Mouse (Mus musculus): ENCODE results near the gene Tle3. TPM values are rescaled to one million over a fixed set of nuclear protein-coding genes. Genes with fewer than 3 reads are reported as not detected.

Tle3 gene
- total RNA-seq, 4 experiments from 2014 or later, result 47.8 to 62.3 (median 56.9) TPM

DNA sequence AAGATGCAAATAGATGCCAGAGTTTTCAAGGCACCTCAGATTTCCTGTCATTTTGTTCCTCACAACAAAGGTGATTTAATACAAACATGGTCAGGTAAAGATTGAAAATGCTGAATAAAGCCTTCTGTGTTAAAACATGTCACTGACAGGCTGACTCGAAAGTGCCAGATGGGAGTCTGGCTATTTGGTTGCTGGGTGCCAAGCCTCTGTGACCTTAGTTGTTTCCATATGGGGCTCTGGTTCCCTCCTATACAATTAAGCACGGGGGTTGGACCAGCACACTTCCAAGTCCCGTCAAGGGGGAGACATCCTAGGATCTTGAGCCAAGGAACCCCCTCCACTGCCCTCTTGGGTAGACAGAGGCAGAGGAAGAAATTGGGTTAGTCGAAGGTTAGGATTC is 13.2 kb upstream of the Tle3 start:
- DNase-seq (ENCODE audit: low spot score in 2 of 2), result no peak

DNA sequence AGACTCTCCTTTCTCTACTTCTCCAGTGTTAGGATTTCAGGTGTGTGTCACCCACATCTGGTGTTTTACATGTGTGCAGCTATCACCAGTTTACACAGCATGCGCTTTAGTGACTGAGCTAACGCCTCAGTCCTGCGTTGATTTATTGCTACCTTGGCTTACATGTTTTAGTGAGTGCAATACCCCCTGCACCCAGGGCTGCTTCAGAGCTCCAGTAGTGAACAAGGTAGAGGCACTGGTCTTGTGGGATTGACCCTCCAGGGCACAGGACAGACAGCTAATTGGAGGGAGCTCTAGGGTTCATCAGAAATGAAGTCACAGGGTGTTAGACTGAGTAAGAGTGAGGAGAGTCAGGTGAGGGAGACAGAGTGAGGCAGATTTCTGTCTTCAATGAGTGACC is 12.4 kb upstream of the Tle3 start:
- DNase-seq (ENCODE audit: low spot score in 2 of 2), result no peak

DNA sequence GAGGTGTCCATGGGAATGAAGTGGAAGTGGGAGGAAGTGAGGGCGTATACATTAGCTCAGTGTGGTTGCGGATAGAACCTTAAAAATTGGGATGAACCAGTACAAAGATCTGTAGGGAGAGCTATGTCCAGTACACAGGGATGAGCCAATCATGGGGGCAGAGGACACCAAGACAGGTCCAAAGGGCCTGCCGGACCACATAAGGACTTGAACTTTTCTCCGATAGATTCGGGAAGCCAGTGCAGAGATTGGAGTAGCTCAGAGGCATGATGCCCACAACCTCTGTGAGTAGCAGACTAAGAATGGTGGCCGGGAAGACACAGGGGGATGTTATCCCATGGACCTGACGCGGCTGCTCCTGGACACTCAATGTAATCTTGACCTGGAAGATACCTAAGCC is 12.0 kb upstream of the Tle3 start:
- no peak for DNase-seq (ENCODE audit: low spot score in 2 of 2)

DNA sequence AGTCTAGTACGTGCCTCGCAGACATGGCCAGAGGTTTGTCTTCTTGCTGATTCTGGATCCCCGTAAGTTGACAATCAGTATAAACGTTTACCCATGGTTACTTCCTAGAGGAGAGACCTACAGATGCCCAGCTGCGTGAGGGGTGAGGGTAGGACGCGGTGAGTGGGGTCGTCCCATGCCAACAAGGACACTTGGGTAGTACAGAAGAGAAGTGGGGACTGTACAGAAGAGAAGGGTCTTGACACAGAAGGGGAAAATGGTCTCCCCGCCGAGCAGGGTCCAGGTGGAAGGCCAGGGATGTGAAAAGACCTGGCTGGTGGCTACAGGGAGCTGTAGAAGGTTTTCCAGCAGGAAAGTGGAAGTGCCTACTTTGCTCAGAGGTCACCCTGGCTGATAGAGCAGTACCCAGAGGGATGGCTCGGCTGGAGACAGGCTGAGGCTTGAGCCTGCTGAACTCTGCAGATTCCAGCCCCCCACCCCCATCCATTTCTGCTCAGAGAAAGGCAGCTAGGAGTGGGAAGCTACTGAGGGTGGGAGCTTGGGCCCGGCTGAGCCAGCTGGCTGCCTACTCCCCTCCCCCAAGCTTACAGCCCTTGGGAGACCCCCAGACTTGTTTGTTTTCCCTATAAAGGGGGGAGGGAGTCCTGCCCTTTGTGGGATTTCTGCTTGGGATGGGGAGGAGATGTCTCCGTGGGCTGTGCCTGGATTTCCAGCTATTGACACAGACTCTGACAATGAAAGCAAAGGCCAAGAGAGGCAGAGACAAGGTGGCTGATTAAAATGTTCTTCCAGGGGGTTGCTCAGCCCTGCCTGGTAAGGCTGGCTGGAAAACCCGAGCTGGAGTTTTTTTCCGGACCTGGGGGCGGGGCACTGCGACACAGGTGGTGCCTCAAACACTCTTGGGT is 11.2 kb upstream of the Tle3 start:
- no peak for DNase-seq (ENCODE audit: low spot score in 2 of 2)

DNA sequence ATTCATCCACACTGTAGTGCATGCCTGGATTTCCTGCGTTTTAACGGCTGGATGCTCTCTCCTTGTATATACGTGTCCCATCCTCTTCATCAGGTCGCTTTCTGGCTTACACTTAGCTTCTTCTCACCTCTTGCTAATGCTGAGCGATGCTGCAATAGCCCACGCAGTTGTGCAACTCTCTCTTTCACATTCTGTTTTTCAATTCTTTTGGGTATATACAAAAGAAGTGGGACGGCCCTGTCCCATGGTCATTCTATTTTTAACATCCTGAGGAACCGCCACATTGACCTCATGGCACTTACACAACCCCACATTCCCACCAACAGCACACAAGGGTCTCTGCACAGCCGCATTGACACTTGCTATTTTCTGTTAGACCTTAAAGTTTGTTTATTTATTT is 9.0 kb upstream of the Tle3 start:
- no peak for DNase-seq (ENCODE audit: low spot score in 2 of 2)

DNA sequence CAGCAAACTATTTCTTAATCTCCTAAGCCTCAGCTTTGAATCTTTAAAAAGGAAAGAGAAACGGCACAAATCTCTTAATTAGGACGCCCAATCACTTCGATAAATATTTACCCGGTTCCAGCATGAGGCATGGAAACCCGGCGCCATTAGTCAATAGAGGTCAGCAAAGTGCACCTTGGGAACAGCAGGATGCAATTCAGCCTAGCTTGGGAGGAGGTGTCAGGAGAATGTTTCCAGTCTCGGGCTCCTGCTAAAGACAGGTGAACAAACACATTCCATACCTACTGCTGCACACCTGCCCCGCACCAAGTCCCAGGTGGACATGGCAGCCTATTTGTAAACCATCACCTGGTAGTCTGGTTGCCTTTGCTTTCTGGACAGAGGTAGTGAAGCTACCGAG is 6.1 kb upstream of the Tle3 start:
- DNase-seq (ENCODE audit: low spot score in 2 of 2), result no peak

DNA sequence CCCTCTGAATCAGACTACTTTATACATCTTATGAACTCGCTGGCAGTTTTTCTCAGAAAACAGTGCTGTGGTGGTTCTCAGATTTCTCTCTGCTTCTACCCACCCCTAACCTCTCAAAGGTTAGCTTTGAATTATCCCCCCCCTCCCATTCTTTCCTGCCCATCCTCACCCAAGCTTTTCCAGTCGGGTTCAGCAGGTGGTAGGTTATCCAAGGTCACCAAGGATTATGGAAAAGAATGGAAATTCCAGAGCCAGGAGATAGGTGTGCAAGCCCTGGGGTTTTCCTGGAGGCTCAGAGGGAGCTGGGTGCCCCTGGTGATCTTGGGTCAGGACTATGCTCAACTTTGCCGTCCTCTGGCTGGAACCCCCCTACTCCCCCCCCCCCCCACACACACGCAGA is 5.0 kb upstream of the Tle3 start:
- no peak for DNase-seq (ENCODE audit: low spot score in 2 of 2)

DNA sequence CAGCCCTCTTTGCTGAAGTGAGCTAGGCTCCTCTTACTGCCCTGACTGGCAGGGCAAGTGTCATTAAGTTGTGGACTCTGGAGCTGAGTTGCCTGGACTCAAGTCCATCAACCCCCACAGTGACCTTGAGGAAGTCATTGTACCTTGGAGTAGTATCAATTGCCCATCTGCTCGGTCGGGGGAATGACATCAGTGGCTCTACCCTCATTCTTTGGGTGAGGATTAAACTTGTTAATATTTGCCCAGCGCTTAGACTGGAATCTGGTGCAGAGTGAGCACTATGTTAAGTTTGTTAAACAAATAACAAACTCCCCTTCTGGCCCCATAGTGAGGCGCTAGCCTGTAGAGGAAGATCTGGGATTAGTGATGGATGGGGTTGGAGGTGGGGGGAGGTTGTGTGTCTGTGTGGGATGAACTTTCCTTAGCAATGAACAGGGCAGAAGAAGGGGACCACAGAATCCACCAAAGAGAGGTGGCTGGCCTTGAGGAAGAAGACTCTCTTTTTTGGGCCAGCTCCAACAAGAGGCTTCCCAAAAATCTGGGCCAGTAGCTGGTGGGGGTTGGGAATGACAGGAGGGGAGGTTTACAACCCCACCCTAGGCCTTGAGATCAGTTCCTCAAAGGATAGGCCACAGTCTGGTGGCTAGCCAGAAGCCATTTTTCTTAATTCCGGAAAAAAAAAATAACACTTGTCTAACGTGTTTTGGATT is 4.2 kb upstream of the Tle3 start:
- DNase-seq (ENCODE audit: low spot score in 2 of 2), result no peak

DNA sequence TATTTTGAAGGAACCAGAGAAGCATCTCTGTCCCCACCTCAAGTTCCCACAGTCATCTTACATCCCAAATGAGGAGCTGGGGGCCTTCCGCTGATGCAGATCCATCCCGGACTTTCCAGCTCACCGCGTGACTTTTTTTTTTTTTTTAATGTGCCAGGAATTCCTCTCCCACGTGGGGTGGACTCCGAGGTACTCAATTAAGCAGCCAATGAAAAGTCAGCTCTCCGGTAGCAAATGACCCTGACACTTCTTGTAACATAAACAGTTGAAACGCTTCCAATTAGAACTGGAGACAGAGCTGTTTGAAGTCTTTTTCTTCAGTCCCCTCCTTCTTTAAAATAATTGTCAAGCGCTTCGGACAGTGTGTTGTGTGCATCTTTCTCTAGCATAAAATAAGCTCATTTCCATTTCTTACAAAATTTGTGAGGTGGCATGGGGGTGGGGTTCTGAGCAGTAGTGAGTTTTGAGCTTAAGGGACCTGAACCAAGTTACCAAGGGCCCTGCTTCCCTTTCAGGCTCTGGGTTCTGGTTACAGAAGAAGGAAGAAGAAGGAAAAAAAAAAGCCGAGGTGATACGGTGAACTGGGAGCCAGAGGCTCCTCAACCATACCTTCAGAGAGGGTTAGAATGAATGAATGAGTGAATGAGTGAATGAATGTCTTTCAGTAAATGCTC is 3.5 kb upstream of the Tle3 start:
- DNase-seq (ENCODE audit: low spot score in 2 of 2), result no peak

DNA sequence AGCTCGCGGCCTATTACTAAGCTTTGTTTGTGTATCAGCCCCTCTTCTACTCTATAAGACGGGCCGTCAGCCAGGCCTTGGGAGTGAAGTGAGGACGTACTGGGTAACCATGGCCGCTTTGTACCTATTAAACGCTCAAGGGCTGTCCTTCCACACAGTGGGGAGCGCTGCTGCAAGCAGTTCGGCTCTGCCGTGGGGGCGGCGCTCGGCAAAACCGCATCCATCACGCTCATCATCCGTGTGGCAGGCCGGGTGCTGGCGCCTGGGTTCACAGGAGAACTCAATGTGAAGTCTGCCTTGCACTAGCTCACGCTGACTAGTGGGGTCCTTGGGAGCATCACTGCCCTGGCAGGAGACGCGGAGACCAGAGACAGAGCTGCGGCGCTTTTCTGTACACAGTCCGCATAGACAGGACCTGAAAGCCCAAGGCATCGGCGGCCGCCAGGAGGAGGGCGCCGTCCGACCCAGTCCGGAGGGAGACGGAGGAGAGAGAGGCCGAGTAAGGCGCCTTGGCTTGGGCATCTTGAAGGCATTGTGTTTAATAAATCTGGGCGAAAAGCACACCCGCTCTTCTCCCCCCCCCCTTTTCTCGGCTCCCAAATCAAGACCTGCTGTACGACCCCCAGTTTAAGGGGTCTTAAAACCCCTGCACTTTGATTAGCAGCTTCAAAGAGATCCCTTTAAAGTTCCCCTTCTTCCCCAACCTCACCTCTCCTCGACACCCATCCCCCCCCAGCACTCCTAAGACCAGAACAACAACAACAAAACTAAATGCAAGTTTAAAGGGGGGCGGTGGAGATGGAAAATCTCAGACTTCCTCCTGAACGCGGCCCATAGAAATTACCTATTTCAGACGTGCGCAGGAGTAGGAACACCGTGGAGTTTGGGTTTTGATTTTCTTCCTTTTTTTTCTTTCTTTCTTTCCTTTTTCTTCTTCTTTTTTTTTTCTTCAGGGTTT is 2.6 kb upstream of the Tle3 start:
- DNase-seq (ENCODE audit: low spot score in 2 of 2), result peak; percentile 31 to 33

DNA sequence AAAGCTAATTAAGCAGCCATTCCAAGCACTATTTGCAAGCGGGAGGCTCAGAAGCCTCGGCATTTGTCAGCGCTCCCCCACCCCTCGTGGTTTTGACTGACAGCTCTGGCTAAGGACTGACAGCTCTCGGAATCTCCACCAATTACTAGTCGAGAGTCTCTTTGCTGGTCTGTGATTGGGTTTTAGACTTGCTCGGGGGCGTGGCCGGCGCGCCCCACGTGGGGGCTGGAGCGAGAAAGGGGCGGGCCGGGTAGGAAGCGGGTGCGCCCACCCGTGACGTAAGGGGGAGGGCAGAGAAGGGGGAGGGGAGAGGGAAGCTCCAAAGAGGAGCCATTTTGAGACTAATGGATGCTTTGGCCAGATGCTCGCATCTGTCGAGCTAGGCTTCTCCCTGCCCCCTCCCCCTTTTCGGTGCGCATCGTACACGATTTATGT is 1.7 kb upstream of the Tle3 start:
- peak; percentile 99 to 100 for DNase-seq (ENCODE audit: low spot score in 2 of 2)

DNA sequence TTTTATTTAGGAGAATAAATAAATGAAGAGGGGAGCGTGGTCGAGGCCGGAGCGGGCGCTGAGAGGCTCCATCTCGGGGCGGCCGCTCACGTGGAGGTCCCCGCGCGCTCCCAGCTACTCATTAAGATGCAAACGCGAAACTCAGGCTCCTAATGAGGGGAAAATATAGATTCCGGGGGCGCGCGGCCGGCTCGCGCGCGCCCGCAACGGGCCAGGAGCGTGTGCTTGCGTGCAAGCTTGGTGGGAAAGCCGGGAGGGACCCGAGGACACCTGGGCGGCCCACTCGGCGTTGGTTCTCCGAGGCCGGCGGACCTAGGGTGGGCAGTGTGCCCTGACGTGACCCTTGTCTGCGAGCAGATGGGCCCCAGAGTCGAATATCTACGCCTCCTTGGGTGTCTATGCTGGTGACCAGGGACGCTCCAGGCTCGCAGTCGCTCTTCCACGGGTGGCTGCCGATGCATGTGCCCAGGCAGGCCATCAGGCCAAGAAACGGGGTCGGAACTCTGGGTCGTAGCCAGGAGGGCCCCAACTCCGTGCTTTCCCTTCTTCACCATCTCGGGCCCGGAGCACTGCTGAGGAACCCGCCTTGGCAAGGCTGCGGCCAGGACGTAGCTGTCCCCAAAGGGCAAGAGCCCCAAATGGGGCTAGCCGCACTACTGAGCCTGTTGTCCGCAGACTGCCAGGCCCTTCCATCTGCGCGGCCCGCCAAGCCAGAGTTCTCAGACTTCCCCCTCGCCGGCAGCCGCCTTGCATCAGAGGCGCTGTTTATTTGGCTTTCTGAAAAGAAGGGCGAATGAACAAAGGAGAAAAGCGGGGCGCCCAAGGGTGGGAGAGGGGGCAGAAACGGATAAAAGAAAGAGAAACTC is 1.0 kb upstream of the Tle3 start:
- DNase-seq (ENCODE audit: low spot score in 2 of 2), result peak; percentile 72

DNA sequence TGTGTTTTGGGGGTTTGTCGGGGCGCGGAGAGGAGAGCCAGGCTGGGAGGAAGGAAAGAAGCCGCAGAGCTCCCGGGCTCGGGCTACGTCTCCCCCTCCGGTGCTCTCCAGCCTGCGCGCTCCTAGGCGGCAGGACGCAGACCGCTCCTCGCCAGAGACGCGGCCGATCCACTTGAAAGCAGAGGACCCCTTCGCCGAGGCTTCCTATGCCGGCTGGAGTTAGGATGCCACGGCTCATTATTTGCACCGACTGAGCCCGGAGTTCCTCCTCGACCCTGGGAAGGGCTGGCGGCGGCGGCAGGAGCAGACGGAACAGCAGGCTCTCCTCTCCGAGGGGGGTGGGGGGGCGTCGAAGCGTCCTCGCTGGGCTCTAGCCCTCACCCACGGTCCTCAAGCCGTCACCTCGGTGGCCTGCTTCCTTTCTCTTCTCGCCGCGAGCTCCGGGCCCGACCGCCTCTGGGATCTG is 377 bp downstream of the Tle3 start:
- DNase-seq (ENCODE audit: low spot score in 2 of 2), result no peak

DNA sequence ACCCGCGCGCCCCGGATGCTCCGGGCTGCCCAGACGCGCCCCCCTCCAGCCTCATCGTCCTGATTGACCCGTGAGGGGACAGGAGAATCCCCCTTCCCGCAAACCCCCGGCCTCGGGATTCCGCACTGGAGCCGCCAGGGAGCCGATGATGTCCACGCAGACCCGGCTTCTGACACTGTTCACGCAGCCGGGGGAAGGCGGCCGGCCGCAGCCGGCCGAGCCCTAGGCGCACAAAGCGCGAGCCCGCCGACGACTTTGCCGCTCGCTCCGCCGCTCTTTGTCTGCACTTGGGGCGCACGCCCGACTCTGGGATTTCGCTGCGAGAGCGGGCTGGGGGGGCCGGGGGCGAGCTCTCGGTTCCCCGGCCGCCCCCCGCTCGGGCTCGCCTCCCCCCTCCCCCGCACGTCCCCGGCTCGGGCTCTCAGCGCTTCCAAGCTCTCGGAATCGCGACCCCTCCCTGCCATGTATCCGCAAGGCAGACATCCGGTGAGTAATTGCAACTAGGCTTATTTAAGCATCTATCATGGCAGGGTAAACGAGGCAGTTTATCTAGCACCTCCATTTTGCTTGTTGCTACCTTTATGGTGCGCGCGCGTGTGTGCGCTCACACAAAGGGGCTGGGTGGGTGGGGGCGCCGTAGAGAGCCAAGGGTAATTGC is 939 bp downstream of the Tle3 start:
- peak in 1 of 2 experiments; percentile 26 for DNase-seq (ENCODE audit: low spot score in 2 of 2)

DNA sequence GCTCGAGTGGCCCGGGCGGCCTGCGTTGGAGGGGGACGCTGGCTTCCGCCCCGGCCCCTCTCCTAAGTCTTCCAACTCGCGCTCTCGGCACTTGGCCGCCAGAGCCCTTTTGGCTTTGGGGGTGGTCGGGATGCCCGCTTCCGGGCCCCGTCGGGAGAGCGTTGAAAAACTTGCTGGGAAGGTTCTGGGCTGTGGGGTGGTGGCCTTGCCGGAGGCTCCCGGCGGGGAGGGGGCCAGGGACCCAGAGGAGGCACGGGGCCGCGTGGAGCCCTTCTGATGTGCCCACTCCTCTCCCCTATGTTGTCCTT is 1.4 kb downstream of the Tle3 start:
- no peak for DNase-seq (ENCODE audit: low spot score in 2 of 2)

DNA sequence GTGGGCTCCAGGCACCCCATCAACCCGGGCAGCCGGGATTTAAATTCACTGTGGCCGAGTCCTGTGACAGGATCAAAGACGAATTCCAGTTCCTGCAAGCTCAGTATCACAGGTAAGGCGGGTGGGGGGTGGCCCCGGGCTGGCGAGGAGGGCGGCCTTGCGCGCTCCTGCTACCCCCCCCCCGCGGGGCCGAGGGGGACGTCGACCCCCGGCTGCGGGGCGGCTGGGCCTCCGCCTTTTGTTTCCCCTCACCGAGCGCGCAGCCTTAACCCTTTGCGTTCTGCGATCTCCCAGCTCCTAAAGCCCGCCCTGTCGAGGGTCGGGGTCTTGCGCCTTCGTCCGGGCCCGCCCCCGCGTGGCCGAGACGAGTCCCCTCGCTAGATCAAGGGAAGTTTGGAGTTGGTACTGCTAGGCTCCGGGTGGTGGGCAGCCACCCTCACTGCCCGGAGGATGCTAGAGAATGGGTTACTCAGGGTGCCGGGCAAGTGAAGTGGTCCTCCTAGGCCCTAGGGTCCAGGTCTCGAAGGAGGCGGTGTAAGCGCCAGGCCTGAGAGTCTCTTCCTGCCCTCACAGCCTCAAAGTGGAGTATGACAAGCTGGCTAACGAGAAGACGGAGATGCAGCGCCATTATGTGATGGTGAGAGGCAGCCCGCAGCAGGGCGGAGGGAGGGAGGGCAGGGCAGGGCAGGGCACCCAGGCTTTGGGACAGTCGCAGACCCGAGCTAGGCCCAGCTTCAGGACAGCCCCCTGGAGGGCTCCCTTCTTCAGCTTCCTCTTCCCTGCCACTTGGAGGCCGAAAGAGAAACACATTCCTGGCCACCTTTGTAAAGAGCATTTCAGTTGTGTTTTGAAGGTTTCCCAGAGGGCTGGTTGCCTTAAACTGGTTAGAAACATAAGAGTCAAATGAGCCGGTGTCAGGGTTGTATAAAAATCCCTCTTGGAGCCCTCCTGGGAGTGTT is 2.1 kb downstream of the Tle3 start:
- DNase-seq (ENCODE audit: low spot score in 2 of 2), result no peak

DNA sequence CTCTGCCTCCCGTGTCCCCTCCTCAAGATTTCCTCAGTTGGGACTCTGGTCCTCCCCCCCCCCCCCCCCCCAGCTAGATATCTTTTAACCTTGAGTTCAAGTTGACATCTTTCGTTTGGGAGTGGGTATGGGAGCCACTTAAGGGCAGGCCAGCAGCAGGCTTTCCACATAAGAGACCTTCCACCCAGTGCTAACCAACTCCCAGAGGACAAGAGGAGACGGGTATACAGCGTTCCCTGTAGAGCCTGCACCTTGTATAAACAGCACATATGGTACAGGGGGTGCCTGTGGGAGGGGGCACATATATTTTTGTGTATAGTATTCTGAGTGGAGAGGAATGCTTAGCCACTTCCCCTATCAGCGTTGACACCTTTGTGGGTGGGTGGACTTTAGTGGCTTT is 2.8 kb downstream of the Tle3 start:
- no peak for DNase-seq (ENCODE audit: low spot score in 2 of 2)

DNA sequence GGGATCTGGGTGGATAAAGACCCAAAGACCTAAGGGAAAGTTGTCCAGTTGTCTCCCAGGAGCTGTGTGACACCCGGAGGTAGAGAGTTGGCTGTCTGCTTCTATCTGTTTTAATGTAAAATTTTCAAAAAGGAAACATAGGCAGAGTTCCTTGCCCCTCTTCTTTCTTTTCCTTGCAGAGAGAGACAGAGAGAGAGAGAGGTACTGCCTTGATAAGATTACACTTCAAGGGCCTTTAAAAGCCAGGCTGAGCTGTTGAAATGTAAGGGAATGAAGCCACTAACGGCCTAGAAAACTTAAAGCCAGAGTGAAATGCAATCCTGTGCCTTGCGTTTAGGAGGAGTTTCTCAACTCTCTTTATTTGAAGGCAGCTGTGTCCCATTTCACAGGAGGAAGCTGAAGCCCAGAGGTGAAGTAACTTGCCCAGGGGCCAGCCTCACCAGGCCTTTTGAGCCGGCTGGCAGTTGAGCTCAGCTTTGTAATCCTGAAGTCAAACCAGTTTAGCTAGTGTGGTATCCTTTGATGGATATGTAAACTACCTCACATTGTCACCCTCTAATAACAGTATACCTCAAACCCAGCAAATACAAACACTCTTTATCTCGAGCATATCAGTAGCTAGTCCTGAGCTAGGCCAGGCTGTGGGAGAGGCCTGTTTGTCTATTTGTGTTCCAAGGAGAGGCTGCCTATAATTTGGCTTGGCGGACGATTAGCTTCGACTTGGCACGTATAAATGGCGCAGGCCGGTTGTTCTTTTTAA is 3.8 kb downstream of the Tle3 start:
- DNase-seq (ENCODE audit: low spot score in 2 of 2), result no peak
